Mouse (Mus musculus) lung, embryonic 14.5 days (tissue): ENCODE measurements at regions not wholly inside any gene's neighbourhood (a gene's known extent, or its start where the extent isn't known, plus 50 kb on each side); places are given as distances from the start of the nearest gene placed in this dataset.

ENCODE experiments used
- ATAC-seq: fragments of 200-750 bp; cut with Nextera tagmentation; 2 replicates; pipeline ENCODE4 v1.8.0; 2017; ENCODE audit warnings: mild to moderate bottlenecking, moderate TSS enrichment, moderate library complexity; ENCODE audit not compliant: insufficient read depth
- DNase-seq: peaks from one replicate; pipeline ENCODE4 v3.0.0-alpha.2; 2015
- H3K27ac ChIP-seq: fragments of 300-500 bp; sonication (generic); 2 replicates; pipeline ENCODE4 v1.5.1; 2014; ENCODE audit warnings: low read depth, mild to moderate bottlenecking, moderate library complexity
- H3K27me3 ChIP-seq: fragments of 300-500 bp; sonication (generic); 2 replicates; pipeline ENCODE4 v1.6.1; 2014; ENCODE audit warnings: low read length, control low read depth; ENCODE audit not compliant: insufficient read depth
- H3K36me3 ChIP-seq: fragments of 300-500 bp; sonication (generic); 2 replicates; pipeline ENCODE4 v1.6.1; 2014; ENCODE audit warnings: control low read depth; ENCODE audit not compliant: insufficient read depth
- H3K4me1 ChIP-seq: fragments of 300-500 bp; sonication (generic); 2 replicates; pipeline ENCODE4 v1.6.1; 2014; ENCODE audit warnings: antibody characterized with exemption, control low read depth; ENCODE audit not compliant: insufficient read depth
- H3K4me2 ChIP-seq: fragments of 300-500 bp; sonication (generic); 2 replicates; pipeline ENCODE4 v1.6.1; 2014; ENCODE audit warnings: mild to moderate bottlenecking
- H3K4me3 ChIP-seq: fragments of 300-500 bp; sonication (generic); 2 replicates; pipeline ENCODE4 v1.5.1; 2014; ENCODE audit warnings: low read depth, low read length
- H3K9ac ChIP-seq: fragments of 300-500 bp; sonication (generic); 2 replicates; pipeline ENCODE4 v1.6.1; 2014
- H3K9me3 ChIP-seq: fragments of 300-500 bp; sonication (generic); 2 replicates; pipeline ENCODE4 v1.6.1; 2016; ENCODE audit warnings: low read depth, low read length, control low read depth
- CTCF ChIP-seq: IDR thresholded peaks from 2 replicates; pipeline ENCODE4 v1.5.1; 2016; ENCODE audit warnings: antibody characterized with exemption, low read depth
- WGBS: fragments of 180-500 bp; shearing (Covaris S2); extraction: QIAGEN DNeasy Blood & Tissue Kit; methylation state at CpG from one replicate; pipeline ENCODE4 v1.1.7; 2014; 5-methylcytosine and 5-hydroxymethylcytosine counted together

- DNase-seq (no peak), ATAC-seq (no peak)
- WGBS = 73% methylated on average over 23 of the region's 23 CpGs
- no peak overlapping the region for H3K9ac ChIP-seq
- no peak overlapping the region for H3K4me3 ChIP-seq
- H3K4me2 ChIP-seq = no peak overlapping the region
- no peaks in the 10 kb centered on the region for H3K4me1 ChIP-seq
- no peaks in the 10 kb centered on the region for H3K27me3 ChIP-seq
- H3K9me3 ChIP-seq = no peaks in the 10 kb centered on the region
- H3K27ac ChIP-seq = no peak overlapping the region
- TF ChIP-seq CTCF = no peak
- no peaks in the 10 kb centered on the region for H3K36me3 ChIP-seq
Measured at GRCm38 (mm10) chr1:92259715-92260392, 64.4 kb upstream of the Hdac4 start.

GRCm38 (mm10) chr1:92258026-92258425, 62.5 kb upstream of the Hdac4 start:
- ATAC-seq = no peak
- DNase-seq = peak; percentile 45

GRCm38 (mm10) chr1:92253086-92253485, 57.6 kb upstream of the Hdac4 start:
- WGBS = 83% methylated on average over 8 of the region's 8 CpGs
- no peaks in the 10 kb centered on the region for H3K36me3 ChIP-seq
- no peak overlapping the region for H3K4me2 ChIP-seq
- DNase-seq (no peak), ATAC-seq (no peak)
- no peaks in the 10 kb centered on the region for H3K27me3 ChIP-seq
- no peak overlapping the region for H3K9ac ChIP-seq
- H3K9me3 ChIP-seq = no peaks in the 10 kb centered on the region
- no peak for TF ChIP-seq CTCF
- no peak overlapping the region for H3K4me3 ChIP-seq
- H3K27ac ChIP-seq = no peak overlapping the region
- no peaks in the 10 kb centered on the region for H3K4me1 ChIP-seq

More at GRCm38 (mm10) chr1:92258026-92258425, 62.5 kb upstream of the Hdac4 start:
- no peak overlapping the region for H3K9ac ChIP-seq
- no peak overlapping the region for H3K4me2 ChIP-seq
- H3K27ac ChIP-seq = no peak overlapping the region
- no peaks in the 10 kb centered on the region for H3K36me3 ChIP-seq
- no peak overlapping the region for H3K4me3 ChIP-seq
- no peak for TF ChIP-seq CTCF
- no peaks in the 10 kb centered on the region for H3K27me3 ChIP-seq
- H3K9me3 ChIP-seq = no peaks in the 10 kb centered on the region
- H3K4me1 ChIP-seq = no peaks in the 10 kb centered on the region

- Histone ChIP-seq H3K4me1 (no peaks in the 10 kb centered on the region), H3K4me2 (no peak overlapping the region), H3K27ac (no peak overlapping the region), H3K27me3 (no peaks in the 10 kb centered on the region), H3K4me3 (no peak overlapping the region), H3K9me3 (no peaks in the 10 kb centered on the region), H3K36me3 (no peaks in the 10 kb centered on the region), H3K9ac (no peak overlapping the region)
- ATAC-seq = no peak
- 66% methylated on average over 10 of the region's 10 CpGs for WGBS
- no peak for TF ChIP-seq CTCF
- no peak for DNase-seq
Measured at GRCm38 (mm10) chr1:92250594-92251463, 55.3 kb upstream of the Hdac4 start.
